Mouse (Mus musculus) frontal cortex, postnatal 10 days (tissue): Measurements from ENCODE around the gene Lgr5.

Experiments
- DNase-seq, 2 experiments: peaks; one replicate each; pipeline ENCODE4 v3.0.0; 2022; ENCODE audit warnings: low spot score in 2 of 2, mixed read lengths in 1 of 2

Lgr5 gene

GRCm38 (mm10) chr10:115505155-115505554, 82.4 kb downstream of the Lgr5 start:
- no peak for DNase-seq

- DNase-seq = no peak
These were observed 93.8 kb downstream of the Lgr5 start for GRCm38 (mm10) chr10:115493778-115494141.

GRCm38 (mm10) chr10:115492956-115493777, 94.4 kb downstream of the Lgr5 start:
- no peak for DNase-seq

GRCm38 (mm10) chr10:115491803-115492510, 95.6 kb downstream of the Lgr5 start:
- no peak for DNase-seq

- DNase-seq = no peak
These were observed 102.0 kb downstream of the Lgr5 start for GRCm38 (mm10) chr10:115485602-115486001.

- DNase-seq = no peak
These were observed 102.9 kb downstream of the Lgr5 start for GRCm38 (mm10) chr10:115484660-115485059.

- no peak for DNase-seq
These were observed 109.0 kb downstream of the Lgr5 start for GRCm38 (mm10) chr10:115478441-115479141.

GRCm38 (mm10) chr10:115476506-115476905, 111.1 kb downstream of the Lgr5 start:
- DNase-seq = no peak

- DNase-seq = no peak
These were observed 112.5 kb downstream of the Lgr5 start for GRCm38 (mm10) chr10:115475000-115475550.

GRCm38 (mm10) chr10:115473213-115473961, 114.2 kb downstream of the Lgr5 start:
- no peak for DNase-seq

GRCm38 (mm10) chr10:115470621-115471334, 116.8 kb downstream of the Lgr5 start:
- DNase-seq = no peak

- no peak for DNase-seq
These were observed 118.5 kb downstream of the Lgr5 start for GRCm38 (mm10) chr10:115469040-115469439.

- no peak for DNase-seq
These were observed 118.9 kb downstream of the Lgr5 start for GRCm38 (mm10) chr10:115468632-115469031.

- no peak for DNase-seq
These were observed 119.6 kb downstream of the Lgr5 start for GRCm38 (mm10) chr10:115467985-115468384.

- no peak for DNase-seq
These were observed 121.8 kb downstream of the Lgr5 start for GRCm38 (mm10) chr10:115465778-115466177.

GRCm38 (mm10) chr10:115465072-115465471, 122.5 kb downstream of the Lgr5 start:
- DNase-seq = no peak

GRCm38 (mm10) chr10:115462646-115463045, 124.9 kb downstream of the Lgr5 start:
- DNase-seq = no peak

- no peak for DNase-seq
These were observed 130.1 kb downstream of the Lgr5 start for GRCm38 (mm10) chr10:115457368-115458021.

- no peak for DNase-seq
These were observed 139.0 kb downstream of the Lgr5 start for GRCm38 (mm10) chr10:115448614-115449013.

GRCm38 (mm10) chr10:115437286-115437685, 150.3 kb downstream of the Lgr5 start:
- DNase-seq = no peak
